Mouse (Mus musculus): ENCODE results near the gene Tbx2. TPM values are rescaled to one million over a fixed set of nuclear protein-coding genes. Genes with fewer than 3 reads are reported as not detected.

The Tbx2 gene
- polyA plus RNA-seq, 1 experiment from 2014 or later = 4.0 TPM

DNA sequence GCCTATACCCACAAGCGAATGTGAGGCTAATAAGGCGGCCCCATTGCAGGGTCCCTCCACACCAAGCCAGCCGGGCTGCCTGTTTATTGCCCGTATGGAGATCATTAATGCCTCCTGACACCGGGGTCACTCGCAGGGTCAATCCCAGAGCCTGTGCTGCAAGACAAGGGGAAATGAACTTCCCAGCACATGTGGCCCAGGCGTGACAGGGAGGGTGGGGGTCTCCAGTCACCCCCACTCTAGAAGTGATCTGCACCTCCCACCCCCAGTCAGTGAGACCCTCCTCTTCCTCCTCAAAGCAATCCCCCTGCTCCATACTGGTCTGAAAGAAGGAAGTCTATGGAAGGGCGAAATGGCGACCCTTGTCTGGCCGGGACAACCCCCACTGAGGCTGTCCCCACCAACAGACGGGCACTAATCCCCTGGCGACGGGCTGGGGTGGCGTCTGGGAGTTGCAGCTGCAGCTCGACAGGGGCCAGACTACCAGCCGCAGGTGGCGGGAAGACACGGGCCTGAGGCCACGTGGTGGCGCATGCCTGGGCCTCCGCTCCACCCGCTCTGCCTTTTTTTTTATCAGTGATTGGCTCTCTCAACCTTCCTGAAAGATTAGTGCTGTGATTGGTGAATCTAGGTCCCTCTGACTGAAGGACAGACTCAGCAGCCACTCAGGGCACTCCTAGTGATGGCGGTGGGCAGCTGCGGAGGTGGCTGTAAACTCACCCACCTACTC is 43.9 kb downstream of the Tbx2 start:
- Histone ChIP-seq H3K4me3 (ENCODE audit: control insufficient read depth in 1 of 2, insufficient read depth in 1 of 2, low read depth in 1 of 2, low read length in 2 of 2) (no peak overlapping the region), H3K9ac (ENCODE audit: low read length) (no peak overlapping the region), H3K36me3 (ENCODE audit: control insufficient read depth, insufficient read depth, low read length) (no peaks in the 10 kb centered on the region), H3K27ac (replicated peaks in 1 of 2; ENCODE audit: control insufficient read depth in 1 of 2, insufficient read depth in 1 of 2, low read depth in 2 of 2, low read length in 2 of 2) (no peak overlapping the region), H3K4me1 (ENCODE audit: control insufficient read depth in 2 of 2, insufficient read depth in 2 of 2, low read length in 2 of 2) (no peaks in the 10 kb centered on the region), H3K9me3 (ENCODE audit: control insufficient read depth, low read length) (no peaks in the 10 kb centered on the region), H3K27me3 (ENCODE audit: control insufficient read depth, insufficient read depth, low read length) (peaks cover 17% of the 10 kb centered on the region), H3K4me2 (ENCODE audit: low read length) (no peak overlapping the region)
- 58% methylated on average over 24 of the region's 24 CpGs for WGBS
- no peak for ATAC-seq (ENCODE audit: insufficient number of reproducible peaks, insufficient read depth, low FRiP score, low read depth)

DNA sequence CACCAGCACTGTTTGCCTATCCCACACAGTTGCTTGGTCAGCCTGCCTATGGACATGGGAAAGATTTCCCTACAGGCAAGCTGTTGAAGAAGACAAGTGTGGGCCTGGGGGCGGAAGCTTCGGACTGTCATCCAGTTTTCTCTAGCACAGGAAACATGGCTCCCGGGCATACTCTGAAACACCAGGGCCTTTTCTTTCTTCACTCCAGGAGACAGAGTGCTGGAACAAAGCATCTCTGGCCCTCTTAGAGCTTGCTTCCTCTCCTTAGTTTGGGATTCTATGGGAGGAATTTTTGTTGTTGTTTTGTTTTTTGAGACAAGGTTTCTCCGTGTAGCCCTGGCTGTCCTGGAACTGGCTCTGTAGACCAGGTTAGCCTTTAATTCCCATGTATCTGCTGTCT is 52.1 kb downstream of the Tbx2 start:
- no peaks in the 10 kb centered on the region for H3K36me3 ChIP-seq (ENCODE audit: control insufficient read depth, insufficient read depth, low read length)
- H3K9me3 ChIP-seq (ENCODE audit: control insufficient read depth, low read length) = no peaks in the 10 kb centered on the region
- WGBS = 72% methylated on average over 4 of the region's 4 CpGs
- H3K27me3 ChIP-seq (ENCODE audit: control insufficient read depth, insufficient read depth, low read length) = peaks cover 63% of the 10 kb centered on the region
- no peak overlapping the region for H3K4me3 ChIP-seq (ENCODE audit: control insufficient read depth in 1 of 2, insufficient read depth in 1 of 2, low read depth in 1 of 2, low read length in 2 of 2)
- no peak overlapping the region for H3K4me2 ChIP-seq (ENCODE audit: low read length)
- H3K9ac ChIP-seq (ENCODE audit: low read length) = no peak overlapping the region
- peaks cover 4 to 9% of the 10 kb centered on the region in 2 experiments; a peak in 3 of 4 replicates for H3K4me1 ChIP-seq (ENCODE audit: control insufficient read depth in 2 of 2, insufficient read depth in 2 of 2, low read length in 2 of 2)
- no peak overlapping the region for H3K27ac ChIP-seq (replicated peaks in 1 of 2; ENCODE audit: control insufficient read depth in 1 of 2, insufficient read depth in 1 of 2, low read depth in 2 of 2, low read length in 2 of 2)
- no peak for ATAC-seq (ENCODE audit: insufficient number of reproducible peaks, insufficient read depth, low FRiP score, low read depth)

DNA sequence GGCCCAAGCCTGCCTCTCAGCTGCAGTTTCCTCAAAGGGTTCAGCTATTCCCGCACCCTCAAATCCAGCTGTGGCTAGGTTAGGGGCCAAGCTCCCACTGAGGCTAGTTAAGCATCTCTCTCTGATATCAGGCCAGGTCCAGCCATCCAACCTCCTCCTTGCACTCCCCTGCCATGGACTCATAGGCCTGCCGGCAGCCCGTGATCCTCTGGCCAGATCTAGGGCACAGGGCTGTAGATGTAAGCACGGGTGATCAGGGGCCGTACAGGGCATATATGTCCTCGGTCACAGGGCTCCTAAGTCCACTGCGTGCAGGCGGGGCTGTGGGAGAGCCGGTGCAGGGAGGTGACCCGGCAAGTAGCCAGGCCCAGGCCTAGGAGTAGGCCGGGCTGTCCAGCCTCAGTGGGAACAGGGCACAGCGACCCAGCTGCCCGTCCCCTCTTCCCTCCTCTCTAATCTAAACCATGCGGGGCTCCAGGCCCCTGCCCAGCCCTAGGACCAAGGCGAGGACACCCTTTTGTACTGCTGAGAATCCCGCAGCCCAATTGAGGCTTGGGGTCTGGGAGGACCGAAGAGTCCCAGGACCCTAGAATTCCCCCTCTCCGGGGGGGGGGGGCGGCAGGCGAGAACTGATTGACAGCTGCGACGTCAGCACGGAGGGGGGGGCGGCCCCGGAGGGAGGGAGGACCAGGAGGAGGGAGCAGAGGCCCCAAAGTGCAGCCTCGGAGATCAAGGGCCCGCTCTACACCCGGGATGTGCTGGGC is 53.5 kb downstream of the Tbx2 start, which contains the start of gene Tbx4:
Gene Tbx4, plus strand, starts transcription at position 758 of the 764 bp plus-strand sequence.
- H3K9ac ChIP-seq (ENCODE audit: low read length) = no peak within 1 kb of the TSS
- H3K4me2 ChIP-seq (ENCODE audit: low read length) = no peak within 1 kb of the TSS
- ATAC-seq (ENCODE audit: insufficient number of reproducible peaks, insufficient read depth, low FRiP score, low read depth) = no peak

DNA sequence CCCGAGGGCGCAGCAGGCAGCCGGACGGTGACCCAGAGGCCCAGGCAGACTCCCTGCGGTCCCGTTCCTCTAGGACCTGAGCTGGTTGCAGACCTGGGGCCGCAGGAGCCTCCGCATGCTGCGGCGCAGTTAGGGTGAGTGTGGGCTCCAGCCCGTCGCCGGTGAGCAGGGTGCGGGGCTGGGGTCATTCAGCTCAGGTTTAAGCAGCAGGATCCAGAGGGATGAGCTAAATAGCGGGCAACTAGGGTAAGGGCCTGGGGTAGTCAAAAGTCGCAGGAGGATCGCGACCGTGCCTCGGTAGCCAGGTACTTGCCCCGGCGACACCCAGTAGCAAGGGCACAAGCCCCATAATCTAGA is 54.1 kb downstream of the Tbx2 start:
- Histone ChIP-seq H3K9me3 (ENCODE audit: control insufficient read depth, low read length) (no peaks in the 10 kb centered on the region), H3K4me2 (ENCODE audit: low read length) (no peak overlapping the region)
- 3% methylated on average over 22 of the region's 22 CpGs for WGBS

More for the DNA sequence above, 53.5 kb downstream of the Tbx2 start, which contains the start of gene Tbx4:
- peaks cover 4 to 16% of the 10 kb centered on the region in 2 experiments; a peak in 3 of 4 replicates for H3K4me1 ChIP-seq (ENCODE audit: control insufficient read depth in 2 of 2, insufficient read depth in 2 of 2, low read length in 2 of 2)
- H3K4me3 ChIP-seq (ENCODE audit: control insufficient read depth in 1 of 2, insufficient read depth in 1 of 2, low read depth in 1 of 2, low read length in 2 of 2) = peak within 1 kb of the TSS in 1 of 2 experiments; percentile 13; a peak in 1 of 4 replicates
- no peaks in the 10 kb centered on the region for H3K9me3 ChIP-seq (ENCODE audit: control insufficient read depth, low read length)
- no peaks in the 10 kb centered on the region for H3K36me3 ChIP-seq (ENCODE audit: control insufficient read depth, insufficient read depth, low read length)
- 18% methylated on average over 26 of the region's 28 CpGs for WGBS
- no peak within 1 kb of the TSS for H3K27ac ChIP-seq (replicated peaks in 1 of 2; ENCODE audit: control insufficient read depth in 1 of 2, insufficient read depth in 1 of 2, low read depth in 2 of 2, low read length in 2 of 2)
- H3K27me3 ChIP-seq (ENCODE audit: control insufficient read depth, insufficient read depth, low read length) = peaks cover 67% of the 10 kb centered on the region

DNA sequence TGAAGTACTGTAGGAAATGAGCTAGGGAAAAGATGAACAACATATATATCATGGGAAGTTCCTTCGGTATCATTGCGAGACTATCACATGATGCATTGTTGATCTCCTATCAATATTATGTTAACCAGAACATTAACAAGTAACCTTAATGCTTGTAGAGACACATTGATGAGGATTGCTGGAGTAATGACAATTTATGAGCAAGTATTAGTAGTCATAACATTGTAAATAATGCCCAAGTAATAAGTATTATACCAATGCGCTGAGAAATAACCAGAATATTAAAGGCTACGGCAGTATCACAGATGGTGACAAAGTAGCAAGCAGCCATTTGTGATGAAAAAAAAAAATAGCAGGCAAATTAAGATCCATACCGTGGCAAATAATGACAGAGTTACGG is 54.9 kb downstream of the Tbx2 start:
- H3K9me3 ChIP-seq (ENCODE audit: control insufficient read depth, low read length) = no peaks in the 10 kb centered on the region
- H3K4me2 ChIP-seq (ENCODE audit: low read length) = no peak overlapping the region
- no peak overlapping the region for H3K9ac ChIP-seq (ENCODE audit: low read length)
- H3K36me3 ChIP-seq (ENCODE audit: control insufficient read depth, insufficient read depth, low read length) = no peaks in the 10 kb centered on the region
- ATAC-seq (ENCODE audit: insufficient number of reproducible peaks, insufficient read depth, low FRiP score, low read depth) = no peak
- 30% methylated on average over 6 of the region's 6 CpGs for WGBS
- peaks cover 4 to 16% of the 10 kb centered on the region in 2 experiments; a peak in 3 of 4 replicates for H3K4me1 ChIP-seq (ENCODE audit: control insufficient read depth in 2 of 2, insufficient read depth in 2 of 2, low read length in 2 of 2)
- H3K27ac ChIP-seq (replicated peaks in 1 of 2; ENCODE audit: control insufficient read depth in 1 of 2, insufficient read depth in 1 of 2, low read depth in 2 of 2, low read length in 2 of 2) = no peak overlapping the region
- peaks cover 74% of the 10 kb centered on the region for H3K27me3 ChIP-seq (ENCODE audit: control insufficient read depth, insufficient read depth, low read length)
- no peak overlapping the region for H3K4me3 ChIP-seq (ENCODE audit: control insufficient read depth in 1 of 2, insufficient read depth in 1 of 2, low read depth in 1 of 2, low read length in 2 of 2)

More for the DNA sequence above, 54.1 kb downstream of the Tbx2 start:
- no peak for ATAC-seq (ENCODE audit: insufficient number of reproducible peaks, insufficient read depth, low FRiP score, low read depth)
- Histone ChIP-seq H3K4me3 (ENCODE audit: control insufficient read depth in 1 of 2, insufficient read depth in 1 of 2, low read depth in 1 of 2, low read length in 2 of 2) (peak overlapping the region in 1 of 2 experiments; percentile 13; a peak in 1 of 4 replicates), H3K27ac (replicated peaks in 1 of 2; ENCODE audit: control insufficient read depth in 1 of 2, insufficient read depth in 1 of 2, low read depth in 2 of 2, low read length in 2 of 2) (no peak overlapping the region), H3K4me1 (ENCODE audit: control insufficient read depth in 2 of 2, insufficient read depth in 2 of 2, low read length in 2 of 2) (peaks cover 4 to 16% of the 10 kb centered on the region in 2 experiments; a peak in 3 of 4 replicates), H3K9ac (ENCODE audit: low read length) (no peak overlapping the region), H3K27me3 (ENCODE audit: control insufficient read depth, insufficient read depth, low read length) (peaks cover 72% of the 10 kb centered on the region), H3K36me3 (ENCODE audit: control insufficient read depth, insufficient read depth, low read length) (no peaks in the 10 kb centered on the region)

DNA sequence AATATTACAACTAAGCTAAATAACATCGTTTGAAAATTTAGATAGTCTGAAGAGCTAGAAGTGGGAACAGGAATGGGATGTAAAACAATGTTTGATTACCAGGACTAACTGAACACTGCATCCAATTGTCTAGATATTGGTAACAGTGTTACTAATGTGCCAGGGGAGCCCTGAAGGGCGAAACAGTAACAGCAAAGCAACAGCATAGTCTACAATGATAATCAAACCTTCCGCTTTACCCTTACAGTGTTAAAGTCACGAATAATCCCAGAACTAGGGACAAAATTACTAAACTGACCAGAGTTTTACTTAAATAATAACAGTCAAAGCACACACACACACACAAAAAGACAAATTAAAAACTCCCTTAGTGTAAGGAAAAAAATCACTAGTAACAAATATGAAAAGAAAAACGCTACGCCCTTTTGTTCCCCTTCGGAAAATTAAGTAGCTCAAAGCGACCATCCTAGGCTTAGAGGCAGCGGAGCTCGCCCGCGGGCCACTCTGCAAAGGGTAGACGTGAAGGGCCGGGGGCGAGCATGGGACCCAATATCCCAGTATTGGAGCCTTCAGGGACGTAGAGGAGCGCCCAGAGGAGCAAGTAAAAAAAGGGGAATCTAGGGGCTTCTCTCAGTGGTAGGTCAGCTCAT is 55.6 kb downstream of the Tbx2 start:
- Histone ChIP-seq H3K9ac (ENCODE audit: low read length) (no peak overlapping the region), H3K36me3 (ENCODE audit: control insufficient read depth, insufficient read depth, low read length) (no peaks in the 10 kb centered on the region), H3K4me1 (ENCODE audit: control insufficient read depth in 2 of 2, insufficient read depth in 2 of 2, low read length in 2 of 2) (peaks cover 4 to 16% of the 10 kb centered on the region in 2 experiments; a peak in 3 of 4 replicates), H3K9me3 (ENCODE audit: control insufficient read depth, low read length) (no peaks in the 10 kb centered on the region), H3K27me3 (ENCODE audit: control insufficient read depth, insufficient read depth, low read length) (peaks cover 81% of the 10 kb centered on the region), H3K4me3 (ENCODE audit: control insufficient read depth in 1 of 2, insufficient read depth in 1 of 2, low read depth in 1 of 2, low read length in 2 of 2) (peak overlapping the region in 1 of 2 experiments; percentile 22; a peak in 2 of 4 replicates), H3K4me2 (ENCODE audit: low read length) (peak overlapping the region; percentile 35), H3K27ac (replicated peaks in 1 of 2; ENCODE audit: control insufficient read depth in 1 of 2, insufficient read depth in 1 of 2, low read depth in 2 of 2, low read length in 2 of 2) (no peak overlapping the region)
- 4% methylated on average over 17 of the region's 17 CpGs for WGBS
- no peak for ATAC-seq (ENCODE audit: insufficient number of reproducible peaks, insufficient read depth, low FRiP score, low read depth)

DNA sequence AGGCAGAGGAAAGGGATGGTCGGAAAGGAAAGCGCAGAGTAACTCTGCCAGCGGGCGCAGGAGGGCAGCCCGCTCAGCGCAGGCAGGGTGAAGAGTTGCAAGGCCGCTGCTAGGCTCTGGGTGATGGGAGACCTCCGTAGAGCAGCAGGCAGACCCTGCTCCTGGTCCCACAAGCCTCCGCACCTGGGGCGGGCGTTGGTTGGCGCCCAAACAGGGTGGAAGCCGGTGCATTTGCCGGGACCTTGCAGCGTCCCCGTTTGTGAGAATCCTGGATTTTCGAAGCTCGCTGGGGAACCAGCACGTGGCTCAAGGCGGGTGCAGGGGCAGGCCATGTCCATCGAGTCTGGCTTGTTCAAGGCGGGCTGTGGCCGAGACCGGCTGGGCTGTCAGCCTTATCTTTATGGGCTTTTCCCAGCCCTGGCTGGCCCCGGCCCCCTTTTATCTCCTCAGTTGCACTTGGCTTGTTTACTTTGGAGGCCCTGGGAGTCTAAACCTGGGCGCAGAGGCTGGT is 56.2 kb downstream of the Tbx2 start:
- Histone ChIP-seq H3K9ac (ENCODE audit: low read length) (no peak overlapping the region), H3K9me3 (ENCODE audit: control insufficient read depth, low read length) (no peaks in the 10 kb centered on the region), H3K27me3 (ENCODE audit: control insufficient read depth, insufficient read depth, low read length) (peaks cover 86% of the 10 kb centered on the region), H3K4me1 (ENCODE audit: control insufficient read depth in 2 of 2, insufficient read depth in 2 of 2, low read length in 2 of 2) (peaks cover 4 to 16% of the 10 kb centered on the region in 2 experiments; a peak in 3 of 4 replicates), H3K4me2 (ENCODE audit: low read length) (peak overlapping the region; percentile 35), H3K27ac (replicated peaks in 1 of 2; ENCODE audit: control insufficient read depth in 1 of 2, insufficient read depth in 1 of 2, low read depth in 2 of 2, low read length in 2 of 2) (no peak overlapping the region), H3K36me3 (ENCODE audit: control insufficient read depth, insufficient read depth, low read length) (no peaks in the 10 kb centered on the region), H3K4me3 (ENCODE audit: control insufficient read depth in 1 of 2, insufficient read depth in 1 of 2, low read depth in 1 of 2, low read length in 2 of 2) (peak overlapping the region in 1 of 2 experiments; percentile 22; a peak in 2 of 4 replicates)
- no peak for ATAC-seq (ENCODE audit: insufficient number of reproducible peaks, insufficient read depth, low FRiP score, low read depth)
- 6% methylated on average over 26 of the region's 26 CpGs for WGBS

All from heart, embryonic 14.5 days (tissue).